Mouse (Mus musculus) E14TG2a.4 (cell line): ENCODE measurements around the gene 1700123L14Rik.
A peak's percentile ranks its signal among the peaks of the same experiment; 100 is the strongest.

Experiments used
- H3K27me3 ChIP-seq: 2 replicates; pipeline ENCODE4 v1.6.1; 2014; ENCODE audit warnings: low read length, control low read depth; ENCODE audit not compliant: insufficient read depth
- H3K36me3 ChIP-seq: 2 replicates; pipeline ENCODE4 v1.6.1; 2014; ENCODE audit warnings: low read length, control low read depth; ENCODE audit not compliant: insufficient read depth
- H3K4me1 ChIP-seq: replicated peaks from 2 replicates; pipeline ENCODE4 v1.6.1; 2014; ENCODE audit warnings: low read depth, low read length, control low read depth
- H3K4me3 ChIP-seq: replicated peaks from 2 replicates; pipeline ENCODE4 v1.5.1; 2014; ENCODE audit warnings: mild to moderate bottlenecking, low read length
- H3K9me3 ChIP-seq: 2 replicates; pipeline ENCODE4 v1.6.1; 2014; ENCODE audit warnings: low read length, control low read depth
- CTCF ChIP-seq: conservative IDR thresholded peaks from 2 replicates; pipeline ENCODE4 v1.5.1; 2014; ENCODE audit warnings: low read length
- NANOG ChIP-seq: IDR thresholded peaks from 2 replicates; pipeline ENCODE4 v1.6.1; 2014; ENCODE audit warnings: borderline replicate concordance, low read length, mixed read lengths
- POU5F1 ChIP-seq: IDR thresholded peaks from 2 replicates; pipeline ENCODE4 v1.6.1; 2014; ENCODE audit warnings: low read length, borderline replicate concordance

1700123L14Rik gene

DNA sequence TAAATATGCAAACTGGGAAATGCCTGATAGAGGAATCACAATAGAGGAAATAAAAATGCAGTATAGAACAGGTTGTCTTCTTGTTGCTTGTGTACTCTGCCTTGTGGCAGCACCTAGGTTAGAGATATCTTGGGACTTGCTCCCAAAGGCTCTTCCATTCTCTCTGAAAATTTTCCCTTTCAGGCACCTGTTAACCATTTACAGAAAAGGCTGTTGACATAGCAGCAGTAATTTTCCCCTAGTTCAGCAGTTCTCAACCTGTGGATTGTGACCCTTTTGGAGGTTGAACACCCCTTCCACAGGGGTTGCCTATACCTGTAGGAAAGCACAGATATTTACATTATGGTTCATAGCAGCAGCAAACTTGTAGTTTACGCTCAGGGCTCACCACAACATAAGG, 22.7 kb downstream of the 1700123L14Rik start:
- H3K27me3 ChIP-seq = no peaks in the 10 kb centered on the region
- TF ChIP-seq NANOG (no peak), CTCF (no peak), POU5F1 (no peak)
- H3K4me1 ChIP-seq = no peaks in the 10 kb centered on the region
- no peaks in the 10 kb centered on the region for H3K36me3 ChIP-seq
- no peak overlapping the region for H3K4me3 ChIP-seq
- no peaks in the 10 kb centered on the region for H3K9me3 ChIP-seq

DNA sequence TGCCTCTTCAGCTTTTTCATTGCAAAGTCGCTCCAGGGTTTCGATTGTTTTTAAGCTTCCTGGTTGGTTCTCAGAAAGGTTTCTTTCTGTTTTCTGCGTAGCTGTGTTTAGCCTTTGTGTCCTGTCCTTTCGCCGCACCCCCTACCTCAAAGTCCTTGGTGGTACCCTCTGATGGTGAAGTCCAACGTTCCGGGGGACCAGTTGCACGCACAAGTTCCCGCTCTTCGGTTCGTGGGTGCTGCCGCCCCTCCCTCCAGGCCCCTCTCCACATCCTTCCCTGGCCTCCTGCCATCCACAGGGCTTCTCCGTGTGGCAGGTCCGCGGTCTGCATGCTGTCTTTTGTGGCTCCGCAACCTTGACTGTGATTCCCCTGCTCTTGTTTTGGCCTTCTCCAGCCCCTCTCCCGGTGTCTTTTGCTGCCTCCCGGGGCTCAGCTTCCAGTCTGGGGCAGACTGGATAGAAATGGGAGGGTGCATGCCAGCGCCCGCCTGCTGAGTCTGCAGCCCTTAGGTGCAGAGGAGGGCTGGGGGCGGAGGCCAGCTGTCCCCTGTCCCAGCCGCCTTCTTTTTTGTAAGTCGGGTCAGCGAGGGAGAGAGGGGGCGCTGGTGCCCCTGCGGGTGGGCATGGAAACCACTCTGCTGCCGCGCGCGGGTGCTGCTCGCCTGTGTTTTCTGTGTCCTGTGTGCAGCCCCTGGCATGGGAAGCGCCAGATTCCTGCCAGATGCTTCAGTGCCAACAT, 49.3 kb downstream of the 1700123L14Rik start:
- peak overlapping the region; percentile 75 for H3K4me3 ChIP-seq
- no peaks in the 10 kb centered on the region for H3K9me3 ChIP-seq
- peaks cover 15% of the 10 kb centered on the region; the same call in 1 of the 2 replicates for H3K4me1 ChIP-seq
- peaks cover 22% of the 10 kb centered on the region; the same call in 1 of the 2 replicates for H3K27me3 ChIP-seq
- H3K36me3 ChIP-seq = no peaks in the 10 kb centered on the region
- TF ChIP-seq CTCF (no peak), POU5F1 (no peak), NANOG (no peak)

GRCm38 (mm10) chr6:96116148-96116533, 49.9 kb downstream of the 1700123L14Rik start:
- H3K27me3 ChIP-seq = peaks cover 22% of the 10 kb centered on the region; the same call in 1 of the 2 replicates
- H3K9me3 ChIP-seq = no peaks in the 10 kb centered on the region
- H3K4me3 ChIP-seq = peak overlapping the region; percentile 75
- TF ChIP-seq POU5F1 (no peak), CTCF (no peak), NANOG (no peak)
- no peaks in the 10 kb centered on the region for H3K36me3 ChIP-seq
- H3K4me1 ChIP-seq = peaks cover 15% of the 10 kb centered on the region; the same call in 1 of the 2 replicates
